Mouse (Mus musculus) forebrain, embryonic 10.5 days (tissue): ENCODE measurements at regions not wholly inside any gene's neighbourhood (a gene's known extent, or its start where the extent isn't known, plus 50 kb on each side); places are given as distances from the start of the nearest gene placed in this dataset.

Experiments used
- DNase-seq: peaks from one replicate; pipeline ENCODE4 v3.0.0-alpha.2; 2017; ENCODE audit warnings: low spot score; ENCODE audit errors: extremely low spot score
- H3K27ac ChIP-seq: fragments of 300-500 bp; sonication (generic); 2 replicates; pipeline ENCODE4 v1.5.1; 2016; ENCODE audit warnings: mild to moderate bottlenecking
- H3K27me3 ChIP-seq: fragments of 300-500 bp; sonication (generic); 2 replicates; pipeline ENCODE4 v1.6.1; 2016; ENCODE audit warnings: mild to moderate bottlenecking; ENCODE audit not compliant: poor library complexity, severe bottlenecking
- H3K36me3 ChIP-seq: fragments of 300-500 bp; sonication (generic); replicated peaks from 2 replicates; pipeline ENCODE4 v1.6.1; 2016; ENCODE audit warnings: mild to moderate bottlenecking, moderate library complexity
- H3K4me1 ChIP-seq: fragments of 300-500 bp; sonication (generic); 2 replicates; pipeline ENCODE4 v1.6.1; 2016
- H3K4me3 ChIP-seq: fragments of 300-500 bp; sonication (generic); 2 replicates; pipeline ENCODE4 v1.5.1; 2016; ENCODE audit warnings: mild to moderate bottlenecking, moderate library complexity
- H3K9me3 ChIP-seq: fragments of 300-500 bp; sonication (generic); 2 replicates; pipeline ENCODE4 v1.6.1; 2016; ENCODE audit warnings: mild to moderate bottlenecking, moderate library complexity
- WGBS: fragments of 180-500 bp; shearing (Covaris S2); methylation state at CpG from one replicate; pipeline ENCODE4 v1.1.7; 2016; 5-methylcytosine and 5-hydroxymethylcytosine counted together

DNA sequence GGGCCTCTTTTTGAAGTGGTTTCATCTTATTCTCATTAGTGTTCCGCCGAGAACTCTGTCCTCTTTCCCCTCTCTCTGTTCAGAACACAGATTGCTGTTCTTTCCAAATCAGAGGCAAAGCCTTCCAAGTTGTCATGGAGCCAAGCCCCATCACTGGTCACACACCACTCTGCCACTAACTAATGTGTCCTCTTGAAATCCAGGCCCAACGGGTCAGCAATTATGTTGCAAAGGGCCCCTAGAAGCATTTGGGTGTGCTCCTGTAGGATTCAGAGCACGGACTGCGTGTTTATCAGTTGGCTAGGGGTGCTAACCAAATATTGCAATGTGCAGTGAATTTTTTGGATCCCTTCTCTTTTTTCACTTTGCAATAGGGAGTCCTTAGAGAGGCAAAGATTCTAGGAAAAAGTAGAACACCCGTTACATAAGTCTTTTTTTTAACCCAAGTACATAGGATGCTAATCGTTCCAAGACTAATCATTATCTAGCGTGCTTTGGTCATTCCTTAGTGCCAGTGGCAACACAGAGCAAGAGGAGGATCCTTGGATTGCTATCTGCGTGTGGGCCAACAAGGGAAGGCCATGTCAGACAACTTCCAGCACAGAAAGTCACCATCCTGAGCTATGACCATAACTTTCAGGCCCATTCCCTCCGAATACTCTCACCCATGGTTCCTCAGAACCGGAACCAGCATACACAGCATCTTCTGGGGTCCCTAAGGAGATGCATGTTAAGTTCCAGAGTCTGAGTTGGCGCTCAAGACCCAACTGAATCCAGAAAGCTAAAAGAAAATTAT, 99.8 kb upstream of the Cd180 start:
- Histone ChIP-seq H3K36me3 (no peaks in the 10 kb centered on the region), H3K4me1 (peaks cover 8% of the 10 kb centered on the region; the same call in 1 of the 2 replicates), H3K9me3 (no peaks in the 10 kb centered on the region), H3K27ac (no peak overlapping the region), H3K4me3 (no peak overlapping the region), H3K27me3 (no peaks in the 10 kb centered on the region)
- 90% methylated on average over 12 of the region's 12 CpGs for WGBS
- no peak for DNase-seq

DNA sequence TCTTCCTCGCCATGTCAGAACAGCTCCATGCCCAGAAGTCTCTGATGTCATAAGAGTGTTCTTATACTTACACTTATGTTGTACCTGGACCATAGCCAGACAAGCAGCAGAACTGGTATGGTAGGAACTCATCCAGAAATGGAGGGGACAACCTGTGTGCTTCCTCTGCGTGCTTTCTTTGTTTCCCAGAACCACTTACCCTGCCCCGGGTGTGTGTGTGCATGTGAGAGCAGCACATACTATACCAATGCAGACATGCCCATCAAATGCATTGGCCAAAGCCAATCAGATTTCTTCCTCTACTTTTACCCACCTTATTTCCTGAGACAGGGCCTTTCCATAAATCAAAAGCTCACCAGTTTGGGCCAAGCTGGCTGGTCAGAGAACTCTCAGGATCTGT, 99.2 kb upstream of the Cd180 start:
- Histone ChIP-seq H3K27me3 (no peaks in the 10 kb centered on the region), H3K27ac (no peak overlapping the region), H3K9me3 (no peaks in the 10 kb centered on the region), H3K36me3 (no peaks in the 10 kb centered on the region), H3K4me3 (no peak overlapping the region), H3K4me1 (peaks cover 8% of the 10 kb centered on the region; the same call in 1 of the 2 replicates)
- 93% methylated on average over 3 of the region's 3 CpGs for WGBS
- no peak for DNase-seq

DNA sequence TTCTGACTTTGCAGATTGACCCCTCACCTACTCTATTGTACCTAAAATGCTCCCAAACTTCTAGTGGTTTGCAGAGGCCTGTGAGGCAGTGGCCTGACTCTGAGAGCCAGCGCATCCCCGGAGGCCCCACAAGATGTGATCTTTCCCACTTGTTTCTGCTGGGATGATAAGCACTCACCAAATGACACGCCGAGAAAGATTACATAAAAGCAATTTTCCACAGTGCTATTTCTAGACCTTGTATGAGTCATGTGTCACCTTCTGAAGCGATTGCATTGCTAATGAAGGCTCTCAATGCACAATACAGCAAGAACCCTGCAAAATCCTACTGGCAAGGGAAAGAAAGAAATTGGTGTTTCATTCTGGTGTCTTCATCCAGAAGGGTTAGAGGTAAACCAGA, 97.8 kb upstream of the Cd180 start:
- Histone ChIP-seq H3K4me3 (no peak overlapping the region), H3K27ac (no peak overlapping the region), H3K9me3 (no peaks in the 10 kb centered on the region), H3K4me1 (peaks cover 6% of the 10 kb centered on the region; the same call in 1 of the 2 replicates), H3K27me3 (no peaks in the 10 kb centered on the region), H3K36me3 (no peaks in the 10 kb centered on the region)
- WGBS = 93% methylated on average over 5 of the region's 5 CpGs
- DNase-seq = no peak

DNA sequence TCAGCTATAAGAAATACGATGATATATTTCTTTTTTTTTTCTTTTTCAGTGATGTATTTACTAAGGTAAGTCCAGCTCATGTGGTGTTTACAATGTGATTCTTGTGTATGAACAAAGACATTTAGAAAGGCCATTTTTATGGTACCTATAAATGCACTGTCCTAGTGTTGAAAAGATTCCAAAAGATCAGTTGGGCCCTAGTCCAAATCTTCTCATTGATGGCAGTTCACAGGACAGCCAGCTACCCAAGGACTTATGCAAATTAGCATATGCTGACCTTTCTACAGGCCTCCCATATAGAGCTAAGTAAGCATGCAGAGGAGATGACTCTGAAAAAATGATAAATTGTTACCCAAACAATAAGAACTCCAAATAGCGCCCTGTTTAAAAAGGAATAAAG, 97.3 kb upstream of the Cd180 start:
- Histone ChIP-seq H3K27ac (no peak overlapping the region), H3K9me3 (no peaks in the 10 kb centered on the region), H3K36me3 (no peaks in the 10 kb centered on the region), H3K4me1 (peaks cover 6% of the 10 kb centered on the region; the same call in 1 of the 2 replicates), H3K4me3 (no peak overlapping the region), H3K27me3 (no peaks in the 10 kb centered on the region)
- 94% methylated on average over 2 of the region's 2 CpGs for WGBS
- no peak for DNase-seq

DNA sequence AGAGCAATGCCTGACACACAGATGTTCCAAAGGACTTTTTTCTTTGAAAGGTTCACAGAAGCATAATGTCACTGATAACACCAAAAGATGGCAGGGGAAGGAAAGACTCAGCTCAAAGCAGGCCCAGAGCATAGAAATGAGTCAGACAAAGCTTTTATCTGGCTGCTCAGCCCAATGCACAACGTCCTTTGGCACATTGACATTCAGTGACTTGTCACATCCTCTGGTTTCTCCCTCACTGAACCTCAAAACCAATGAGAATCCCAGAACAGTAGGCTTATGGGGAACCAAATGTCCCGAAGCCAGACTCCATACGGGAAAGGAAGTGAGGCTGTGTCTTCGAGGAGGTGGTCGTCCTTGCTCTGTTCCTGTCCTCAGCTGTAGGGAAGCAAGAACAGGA, 95.2 kb upstream of the Cd180 start:
- Histone ChIP-seq H3K27ac (no peak overlapping the region), H3K4me1 (peaks cover 6% of the 10 kb centered on the region; the same call in 1 of the 2 replicates), H3K9me3 (no peaks in the 10 kb centered on the region), H3K36me3 (no peaks in the 10 kb centered on the region), H3K4me3 (no peak overlapping the region), H3K27me3 (no peaks in the 10 kb centered on the region)
- no peak for DNase-seq
- WGBS = 82% methylated on average over 5 of the region's 5 CpGs

DNA sequence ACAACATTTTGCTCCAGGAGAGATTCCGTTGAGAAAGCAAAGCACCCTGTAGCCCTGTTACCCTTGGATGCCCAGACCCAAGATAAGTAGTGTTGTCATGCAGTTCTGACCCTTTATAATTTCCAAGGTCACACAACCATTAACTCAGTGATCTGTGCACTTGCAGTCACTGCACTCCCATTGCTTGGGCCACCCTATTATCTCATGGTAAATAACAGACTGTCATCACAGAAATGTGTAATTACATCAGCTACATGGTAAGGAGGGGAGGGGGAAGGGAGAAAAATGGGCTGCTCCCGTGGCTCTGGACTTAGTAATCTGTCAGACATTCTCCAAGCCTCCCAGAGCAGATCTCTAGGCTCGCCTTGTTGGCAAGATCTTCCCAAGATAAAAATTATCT, 93.8 kb upstream of the Cd180 start:
- 75% methylated on average over 3 of the region's 3 CpGs for WGBS
- Histone ChIP-seq H3K27ac (no peak overlapping the region), H3K4me3 (no peak overlapping the region), H3K27me3 (no peaks in the 10 kb centered on the region), H3K36me3 (no peaks in the 10 kb centered on the region), H3K4me1 (peaks cover 6% of the 10 kb centered on the region; the same call in 1 of the 2 replicates), H3K9me3 (no peaks in the 10 kb centered on the region)
- DNase-seq = no peak

DNA sequence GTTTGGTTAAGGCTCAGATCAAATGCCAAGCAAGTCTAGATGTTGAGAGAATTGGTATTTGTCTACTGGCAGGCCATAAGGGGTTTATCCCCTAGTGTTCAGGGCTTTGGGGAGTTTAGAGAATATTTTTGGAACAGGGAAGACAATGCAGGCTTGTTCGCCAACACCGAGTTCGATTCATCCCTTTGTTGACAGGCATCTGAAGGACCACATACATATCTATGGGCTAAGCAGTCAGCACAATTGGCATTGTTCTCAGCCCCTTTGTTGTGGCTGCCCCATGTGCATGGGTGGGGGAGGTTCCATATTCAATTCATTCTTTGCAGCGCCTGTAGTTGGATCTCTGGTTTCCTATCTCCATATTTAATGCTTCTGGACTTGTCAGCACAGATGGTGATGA, 93.3 kb upstream of the Cd180 start:
- Histone ChIP-seq H3K4me3 (no peak overlapping the region), H3K9me3 (no peaks in the 10 kb centered on the region), H3K27me3 (no peaks in the 10 kb centered on the region), H3K27ac (no peak overlapping the region), H3K36me3 (no peaks in the 10 kb centered on the region), H3K4me1 (peaks cover 6% of the 10 kb centered on the region; the same call in 1 of the 2 replicates)
- WGBS = 80% methylated on average over 4 of the region's 4 CpGs
- no peak for DNase-seq

DNA sequence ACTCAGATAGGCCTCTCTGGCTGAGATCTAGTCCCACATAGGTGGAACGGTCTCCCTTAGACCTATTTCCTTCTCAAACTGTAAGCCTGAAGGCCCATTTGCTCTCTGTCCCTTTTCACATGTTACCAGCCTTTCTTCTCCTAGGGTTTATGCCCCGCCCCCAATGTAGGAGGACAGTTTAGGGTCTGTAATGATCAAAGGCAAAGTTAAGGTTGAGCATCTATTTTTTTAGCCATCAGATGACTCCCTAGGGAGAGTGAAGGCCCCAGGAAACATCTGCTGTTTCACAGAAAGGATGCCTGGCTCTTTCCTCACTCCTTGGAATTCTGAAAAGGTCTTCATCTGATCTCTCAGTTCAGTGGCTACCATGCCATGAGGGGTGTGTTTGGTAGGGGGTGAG, 68.9 kb upstream of the Cd180 start:
- 87% methylated on average over 2 of the region's 2 CpGs for WGBS

DNA sequence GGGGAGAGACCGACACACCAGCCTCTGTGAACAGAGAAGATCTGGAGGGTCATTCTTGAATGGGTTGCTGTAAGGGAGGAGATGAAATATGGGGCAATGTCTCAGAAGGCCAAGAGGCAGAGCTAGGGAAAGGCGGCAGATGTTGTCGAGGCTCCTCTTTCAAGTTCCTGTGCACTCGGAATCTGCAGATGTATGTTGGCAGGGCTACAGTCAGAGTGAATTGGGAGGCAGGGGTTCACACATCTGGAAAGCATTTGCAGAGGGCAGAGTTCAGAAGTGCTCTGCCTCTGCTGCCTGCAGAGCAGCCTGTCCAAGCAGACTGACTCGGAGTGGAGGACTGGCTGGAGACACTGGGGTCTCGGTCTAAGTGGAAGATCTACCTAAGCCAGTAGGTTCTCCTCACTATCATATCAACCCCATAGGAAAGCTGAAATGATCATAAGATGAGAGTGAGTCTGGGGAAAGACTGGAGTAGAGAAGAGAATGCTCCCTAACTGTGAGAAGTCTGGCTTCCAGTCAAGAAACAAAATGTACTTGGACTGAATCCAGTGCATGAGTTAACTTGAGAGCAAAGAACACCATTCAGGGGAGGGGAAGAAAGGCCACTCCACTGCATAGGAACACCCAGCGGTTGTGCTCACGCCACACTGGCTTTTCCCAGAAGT, 68.1 kb upstream of the Cd180 start:
- H3K36me3 ChIP-seq = no peaks in the 10 kb centered on the region
- no peaks in the 10 kb centered on the region for H3K9me3 ChIP-seq
- H3K4me1 ChIP-seq = peaks cover 22% of the 10 kb centered on the region
- DNase-seq = peak; percentile 43
- no peak overlapping the region for H3K4me3 ChIP-seq
- H3K27ac ChIP-seq = 0 out of 2 replicates have a peak overlapping the region, but pooled peaks have one; percentile 16
- 70% methylated on average over 8 of the region's 8 CpGs for WGBS
- H3K27me3 ChIP-seq = peaks cover 4% of the 10 kb centered on the region; the same call in 1 of the 2 replicates

More for the DNA sequence above, 68.9 kb upstream of the Cd180 start:
- Histone ChIP-seq H3K4me1 (peaks cover 15% of the 10 kb centered on the region), H3K4me3 (no peak overlapping the region), H3K27ac (no peak overlapping the region; the same call in 1 of the 2 replicates), H3K9me3 (no peaks in the 10 kb centered on the region), H3K27me3 (peaks cover 4% of the 10 kb centered on the region; the same call in 1 of the 2 replicates), H3K36me3 (no peaks in the 10 kb centered on the region)
- no peak for DNase-seq

DNA sequence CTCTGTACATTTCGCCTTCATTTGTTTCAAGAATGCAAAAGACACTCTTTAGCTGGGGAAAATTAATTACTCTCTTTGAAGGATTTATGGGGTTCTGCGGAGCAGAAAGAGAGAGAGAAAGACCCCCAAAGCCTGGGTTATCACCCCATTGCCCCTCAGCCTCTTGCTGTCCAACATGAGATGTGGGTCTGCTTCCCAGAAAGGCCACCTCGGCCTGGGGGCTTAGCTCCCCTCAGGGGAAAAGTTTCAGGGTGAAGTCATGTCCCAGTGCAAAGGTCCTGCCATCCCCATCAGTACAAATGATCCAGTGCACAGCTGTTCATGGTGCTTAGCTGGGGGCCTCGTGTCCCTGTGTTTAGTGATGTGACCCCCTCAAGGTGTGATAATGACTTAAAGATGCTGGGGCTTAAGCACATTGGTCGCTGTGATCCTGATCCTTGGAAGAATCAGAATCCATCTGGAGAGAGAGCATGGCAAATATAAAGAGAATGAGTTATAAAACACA, 67.5 kb upstream of the Cd180 start:
- peaks cover 22% of the 10 kb centered on the region for H3K4me1 ChIP-seq
- DNase-seq = no peak
- H3K36me3 ChIP-seq = no peaks in the 10 kb centered on the region
- peaks cover 4% of the 10 kb centered on the region; the same call in 1 of the 2 replicates for H3K27me3 ChIP-seq
- H3K4me3 ChIP-seq = no peak overlapping the region
- 70% methylated on average over 5 of the region's 5 CpGs for WGBS
- H3K9me3 ChIP-seq = no peaks in the 10 kb centered on the region
- H3K27ac ChIP-seq = peak overlapping the region; percentile 4; the same call in 1 of the 2 replicates

DNA sequence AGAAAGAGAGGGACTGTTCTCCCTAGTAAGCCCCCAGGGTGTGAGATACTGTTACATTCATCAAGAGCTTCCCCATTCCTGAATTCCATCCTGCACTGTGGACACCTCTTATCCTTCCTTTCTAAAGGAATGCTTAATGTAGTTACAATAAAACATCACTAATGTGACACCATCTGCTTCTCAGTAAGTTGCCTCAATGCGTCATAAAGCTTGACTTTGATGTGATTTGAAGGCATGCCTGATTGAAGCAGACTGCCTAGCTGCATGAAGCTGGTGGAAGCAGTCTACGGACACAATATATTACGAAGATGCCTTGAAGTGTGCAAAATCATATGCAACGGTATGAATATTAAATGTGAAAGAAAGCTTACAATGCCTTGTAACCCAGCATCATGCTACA, 65.6 kb upstream of the Cd180 start:
- Histone ChIP-seq H3K27ac (no peak overlapping the region), H3K36me3 (no peaks in the 10 kb centered on the region), H3K4me3 (no peak overlapping the region), H3K9me3 (no peaks in the 10 kb centered on the region), H3K4me1 (peaks cover 22% of the 10 kb centered on the region), H3K27me3 (peaks cover 4% of the 10 kb centered on the region; the same call in 1 of the 2 replicates)
- DNase-seq = no peak
- WGBS = 91% methylated on average over 4 of the region's 4 CpGs

DNA sequence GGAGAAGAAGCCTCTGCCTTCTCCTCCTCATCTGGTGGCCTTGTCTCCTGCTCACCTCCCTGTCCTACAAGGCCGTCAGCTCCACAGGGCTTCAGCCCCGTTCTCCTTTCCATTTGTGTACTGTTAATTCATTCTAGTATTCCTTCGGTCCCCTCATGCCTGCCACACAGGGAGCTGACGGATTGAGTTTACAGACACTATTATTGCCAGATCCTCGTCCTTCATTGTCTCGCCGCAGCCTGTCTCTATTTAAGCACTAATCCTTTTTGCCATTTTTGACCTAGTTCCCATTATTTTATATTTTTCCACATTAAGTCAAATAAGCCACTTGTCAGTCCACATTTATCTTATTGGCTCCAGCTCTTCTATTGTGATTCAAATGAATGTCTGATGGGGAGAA, 64.2 kb upstream of the Cd180 start:
- H3K4me3 ChIP-seq = no peak overlapping the region
- H3K4me1 ChIP-seq = peaks cover 22% of the 10 kb centered on the region
- no peaks in the 10 kb centered on the region for H3K36me3 ChIP-seq
- H3K9me3 ChIP-seq = no peaks in the 10 kb centered on the region
- H3K27me3 ChIP-seq = peaks cover 4% of the 10 kb centered on the region; the same call in 1 of the 2 replicates
- H3K27ac ChIP-seq = no peak overlapping the region
- DNase-seq = no peak
- WGBS = 56% methylated on average over 7 of the region's 7 CpGs
